ENCODE assay signal across 29 mouse cellular contexts in the genomic region with DNA sequence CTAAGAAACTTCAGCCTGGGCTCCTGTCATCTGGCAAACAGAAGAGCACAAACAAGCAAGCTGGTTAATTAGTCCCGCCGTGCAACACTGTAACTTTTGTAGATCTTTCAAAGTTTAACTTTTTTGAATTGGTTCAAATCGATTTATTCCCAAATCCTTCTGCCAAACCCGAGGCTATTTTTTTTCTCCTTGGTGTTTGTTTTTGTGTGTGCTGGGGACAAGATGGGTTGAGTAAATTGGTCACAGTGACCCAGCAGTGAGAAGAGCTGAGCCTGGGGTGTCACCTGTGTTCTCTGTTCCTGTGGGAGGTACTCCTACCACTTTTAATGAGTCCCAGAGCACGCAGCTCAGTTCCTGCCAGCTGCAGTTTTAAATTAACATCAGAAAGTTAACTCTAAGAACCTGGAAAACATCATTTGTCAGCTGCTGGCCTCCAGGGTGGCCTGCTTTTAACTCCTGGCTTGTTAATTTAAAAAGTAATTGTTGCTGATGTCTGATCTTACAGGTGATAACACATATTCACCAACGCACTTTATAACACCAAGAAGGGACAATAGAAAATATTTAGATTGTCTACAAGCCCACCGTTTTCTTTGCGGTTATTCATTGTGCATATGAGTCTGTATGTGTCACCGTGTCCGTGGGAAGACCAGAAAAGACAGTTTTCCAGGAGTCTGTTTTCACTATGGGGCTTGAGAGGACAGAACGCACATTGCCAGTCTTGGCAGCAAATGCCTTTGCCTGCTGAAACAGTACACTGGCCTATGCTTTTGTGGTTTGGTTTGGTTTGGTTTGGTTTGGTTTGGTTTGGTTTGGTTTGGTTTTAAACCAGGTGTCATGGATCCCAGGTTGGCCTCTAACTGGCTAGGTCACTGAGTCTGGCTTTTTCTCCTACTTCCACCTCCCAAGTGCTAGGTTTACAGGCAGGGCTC. TPM values are rescaled to one million over a fixed set of nuclear protein-coding genes. Genes with fewer than 3 reads are reported as not detected.
DNase-seq lines count a peak whose midpoint lies in the region; ATAC-seq lines count a peak whose summit lies in the region.
"Had no signal": no experiment of that assay in that cellular context is flagged by ENCODE, and none has a peak within 500 bp of the region (broad histone marks: within the 10 kb centered on the region; RNA-seq: fewer than 3 reads in every experiment).

No protein-coding gene starts in this region.

- H3K4me2 ChIP-seq in embryonic facial prominence, embryonic 14.5 days (ENCODE audit: low read depth, low read length): no peak overlapping the region
- no peak overlapping the region for H3K4me2 ChIP-seq in limb, embryonic 11.5 days (ENCODE audit: low read depth, severe bottlenecking)
- H3K4me2 ChIP-seq: embryonic facial prominence, embryonic 15.5 days; forebrain, embryonic 15.5 days; heart, embryonic 11.5 days; liver, embryonic 12.5 days; midbrain, embryonic 11.5 days had no signal

- 36% methylated on average over 11 of the region's 11 CpGs for WGBS in embryonic facial prominence, embryonic 14.5 days
- 14% methylated on average over 11 of the region's 11 CpGs for WGBS in limb, embryonic 11.5 days

- H3K4me3 ChIP-seq in embryonic facial prominence, embryonic 14.5 days (ENCODE audit: low read depth, low read length): no peak overlapping the region
- no peak overlapping the region for H3K4me3 ChIP-seq in limb, embryonic 11.5 days (ENCODE audit: low read depth, low read length)
- H3K4me3 ChIP-seq: embryonic facial prominence, embryonic 15.5 days; forebrain, embryonic 15.5 days; hindbrain, embryonic 10.5 days; left cerebral cortex, adult 2 months; liver, embryonic 12.5 days had no signal

- H3K9me3 ChIP-seq in embryonic facial prominence, embryonic 14.5 days (ENCODE audit: control insufficient read depth, low read length): no peaks in the 10 kb centered on the region
- no peaks in the 10 kb centered on the region; the same call in 1 of the 2 replicates for H3K9me3 ChIP-seq in limb, embryonic 11.5 days (ENCODE audit: control insufficient read depth, low read length)
- H3K9me3 ChIP-seq: embryonic facial prominence, embryonic 15.5 days; forebrain, embryonic 15.5 days; liver, embryonic 12.5 days had no signal

- peak; percentile 52 to 61 for DNase-seq in kidney, adult 8-10 months
- DNase-seq in kidney, postnatal 10 days: no peak
- peak; percentile 50 for DNase-seq in MN1 (ENCODE audit: low spot score)
- DNase-seq in embryonic facial prominence, embryonic 14.5 days (ENCODE audit: low spot score): peak; percentile 38
- peak; percentile 55 for DNase-seq in limb, embryonic 11.5 days (ENCODE audit: low spot score)
- no peak for DNase-seq in layer of hippocampus, adult 9-10 months (ENCODE audit: low spot score)
- no peak for DNase-seq in cerebellum, postnatal 36 days
- DNase-seq: B cell, adult 2 months; cerebellum, adult 11 months; cerebellum, adult 9-11 months; gastrocnemius, postnatal 10 days; heart, adult 11 months; layer of hippocampus, adult 9-11 months; lung, adult 2 months; lung, postnatal 14 days; thymus, postnatal 36 days had no signal

- no peak overlapping the region for H3K9ac ChIP-seq in embryonic facial prominence, embryonic 14.5 days (ENCODE audit: low read depth, low read length)
- no peak overlapping the region for H3K9ac ChIP-seq in limb, embryonic 11.5 days (ENCODE audit: low read length)
- H3K9ac ChIP-seq: embryonic facial prominence, embryonic 15.5 days; forebrain, embryonic 15.5 days; liver, embryonic 12.5 days had no signal

- no peaks in the 10 kb centered on the region for H3K27me3 ChIP-seq in embryonic facial prominence, embryonic 14.5 days (replicated peaks; ENCODE audit: control insufficient read depth, insufficient read depth, low read length)
- H3K27me3 ChIP-seq in limb, embryonic 11.5 days (ENCODE audit: control insufficient read depth, insufficient read depth, low read length): no peaks in the 10 kb centered on the region
- H3K27me3 ChIP-seq: embryonic facial prominence, embryonic 15.5 days; forebrain, embryonic 15.5 days; liver, embryonic 12.5 days had no signal

- H3K27ac ChIP-seq in embryonic facial prominence, embryonic 14.5 days (replicated peaks; ENCODE audit: low read depth, low read length): no peak overlapping the region
- no peak overlapping the region for H3K27ac ChIP-seq in limb, embryonic 11.5 days (replicated peaks; ENCODE audit: low read depth, low read length)
- H3K27ac ChIP-seq: embryonic facial prominence, embryonic 15.5 days; forebrain, embryonic 15.5 days; hindbrain, embryonic 10.5 days; hindbrain, postnatal 0 days; left cerebral cortex, adult 2 months; liver, embryonic 12.5 days had no signal

- no peak for ATAC-seq in embryonic facial prominence, embryonic 14.5 days (ENCODE audit: low read depth)
- ATAC-seq in limb, embryonic 11.5 days (ENCODE audit: insufficient number of reproducible peaks, low FRiP score, low TSS enrichment, low read depth): peak; percentile 74; the same call in 1 of the 2 replicates
- ATAC-seq: forebrain, embryonic 15.5 days; hindbrain, postnatal 0 days; liver, embryonic 12.5 days had no signal

- H3K4me1 ChIP-seq in embryonic facial prominence, embryonic 14.5 days (ENCODE audit: control insufficient read depth, insufficient read depth, low read length): no peaks in the 10 kb centered on the region
- no peaks in the 10 kb centered on the region for H3K4me1 ChIP-seq in limb, embryonic 11.5 days (ENCODE audit: control insufficient read depth, insufficient read depth, low read length)
- H3K4me1 ChIP-seq: embryonic facial prominence, embryonic 15.5 days; forebrain, embryonic 15.5 days; hindbrain, embryonic 10.5 days; liver, embryonic 12.5 days had no signal

- no peaks in the 10 kb centered on the region for H3K36me3 ChIP-seq in embryonic facial prominence, embryonic 14.5 days (ENCODE audit: control insufficient read depth, insufficient read depth, low read length)
- H3K36me3 ChIP-seq in limb, embryonic 11.5 days (ENCODE audit: control insufficient read depth, insufficient read depth, low read length): no peaks in the 10 kb centered on the region
- H3K36me3 ChIP-seq: embryonic facial prominence, embryonic 15.5 days; forebrain, embryonic 15.5 days; hindbrain, embryonic 10.5 days; liver, embryonic 12.5 days had no signal

RNA-seq across cellular contexts. Expression of a gene that starts 7.9 kb away (rescaled TPM):
- 0.26 TPM in 1 of 2 replicates, not detected in the other for polyA plus RNA-seq in embryonic facial prominence, embryonic 14.5 days (2014; fragmentation: Nextera tagmentation; extraction: Ambion mirVana)
- polyA plus RNA-seq in limb, embryonic 11.5 days (2014; fragmentation: Nextera tagmentation; extraction: Ambion mirVana): not detected in 2 replicates
- polyA plus RNA-seq: cortical plate, adult 2 months; embryonic facial prominence, embryonic 15.5 days; forebrain, embryonic 15.5 days; heart, embryonic 11.5 days; heart, postnatal 0 days; liver, embryonic 12.5 days; lung, adult 2 months; midbrain, embryonic 11.5 days; neural tube, embryonic 14.5 days; stomach, embryonic 14.5 days had no signal

RNA-seq across cellular contexts. Expression of a gene that starts 22.5 kb away (rescaled TPM):
- polyA plus RNA-seq in embryonic facial prominence, embryonic 14.5 days (2014; fragmentation: Nextera tagmentation; extraction: Ambion mirVana): not detected in 2 replicates
- polyA plus RNA-seq in limb, embryonic 11.5 days (2014; fragmentation: Nextera tagmentation; extraction: Ambion mirVana): not detected in 2 replicates
- polyA plus RNA-seq: cortical plate, adult 2 months; embryonic facial prominence, embryonic 15.5 days; forebrain, embryonic 15.5 days; heart, embryonic 11.5 days; heart, postnatal 0 days; hindbrain, embryonic 10.5 days; hindbrain, postnatal 0 days; liver, embryonic 12.5 days; lung, adult 2 months; midbrain, embryonic 11.5 days; midbrain, postnatal 0 days; neural tube, embryonic 14.5 days; stomach, embryonic 14.5 days had no signal

RNA-seq across cellular contexts. Expression of a gene that starts 41.8 kb away (rescaled TPM):
- 10.4 and 11.9 TPM in 2 replicates for polyA plus RNA-seq in embryonic facial prominence, embryonic 14.5 days (2014; fragmentation: Nextera tagmentation; extraction: Ambion mirVana)
- 7.4 and 9.0 TPM in 2 replicates for polyA plus RNA-seq in limb, embryonic 11.5 days (2014; fragmentation: Nextera tagmentation; extraction: Ambion mirVana)

RNA-seq across cellular contexts. Expression of a gene that starts 47.7 kb away (rescaled TPM):
- not detected in 2 replicates for polyA plus RNA-seq in embryonic facial prominence, embryonic 14.5 days (2014; fragmentation: Nextera tagmentation; extraction: Ambion mirVana)
- not detected in 2 replicates for polyA plus RNA-seq in limb, embryonic 11.5 days (2014; fragmentation: Nextera tagmentation; extraction: Ambion mirVana)
- polyA plus RNA-seq: cortical plate, adult 2 months; embryonic facial prominence, embryonic 15.5 days; forebrain, embryonic 15.5 days; heart, embryonic 11.5 days; heart, postnatal 0 days; hindbrain, embryonic 10.5 days; hindbrain, postnatal 0 days; liver, embryonic 12.5 days; lung, adult 2 months; midbrain, embryonic 11.5 days; midbrain, postnatal 0 days; neural tube, embryonic 14.5 days; stomach, embryonic 14.5 days had no signal

Comparison
In these comparisons a context has a peak if more than half of its experiments do, and no peak if none do; other contexts are left out.
1. DNase-seq: peak in kidney, adult 8-10 months (2 of 2), MN1 (single experiment), embryonic facial prominence, embryonic 14.5 days (single experiment) and limb, embryonic 11.5 days (single experiment); none in kidney, postnatal 10 days (single experiment), layer of hippocampus, adult 9-10 months (single experiment) and cerebellum, postnatal 36 days (0 of 2).